Mouse (Mus musculus): ENCODE data around the gene Mrps25. TPM values are rescaled to one million over a fixed set of nuclear protein-coding genes. Genes with fewer than 3 reads are reported as not detected.

The Mrps25 gene
- 122 and 126 TPM in 2 replicates for polyA plus RNA-seq (2021; fragmentation: Nextera tagmentation)
- long read RNA-seq, experiment 1, full-length matches to known transcripts, result 104 of 113 reads
- long read RNA-seq, experiment 1, partial matches to known transcripts, result 2 of 113 reads
- long read RNA-seq, experiment 1, other reads (novel, unspliced or antisense), result 7 of 113 reads
- long read RNA-seq, experiment 2, full-length matches to known transcripts, result 118 of 126 reads
- long read RNA-seq, experiment 2, partial matches to known transcripts, result 0 of 126 reads
- long read RNA-seq, experiment 2, other reads (novel, unspliced or antisense), result 8 of 126 reads

DNA sequence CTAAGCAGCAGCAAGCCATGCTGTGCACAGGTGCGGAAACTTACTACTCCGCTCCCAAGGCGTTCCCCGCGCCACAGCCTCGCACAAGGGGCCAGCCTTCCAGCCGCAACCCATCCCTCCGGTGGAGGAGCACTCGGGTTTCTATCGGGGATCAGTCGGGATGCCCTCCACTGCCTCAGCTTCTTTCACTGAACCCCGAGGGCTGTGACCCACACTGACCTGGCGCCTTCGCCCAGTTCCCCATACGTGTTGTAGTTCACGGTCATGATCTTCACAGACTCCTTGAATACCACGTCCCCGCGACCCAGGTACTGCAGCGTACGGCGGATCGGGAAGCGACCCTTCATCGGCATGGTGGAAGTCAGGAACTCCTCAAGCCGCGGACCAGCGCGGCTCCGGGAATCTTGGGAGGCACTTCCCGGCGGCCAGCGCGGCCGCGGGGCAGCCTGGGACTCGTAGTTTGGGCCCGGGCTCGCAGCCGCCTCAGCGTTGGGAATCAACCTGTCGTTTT, at the start of gene Mrps25:
Gene Mrps25, minus strand, starts transcription at position 413 of the 511 bp plus-strand sequence.

DNA sequence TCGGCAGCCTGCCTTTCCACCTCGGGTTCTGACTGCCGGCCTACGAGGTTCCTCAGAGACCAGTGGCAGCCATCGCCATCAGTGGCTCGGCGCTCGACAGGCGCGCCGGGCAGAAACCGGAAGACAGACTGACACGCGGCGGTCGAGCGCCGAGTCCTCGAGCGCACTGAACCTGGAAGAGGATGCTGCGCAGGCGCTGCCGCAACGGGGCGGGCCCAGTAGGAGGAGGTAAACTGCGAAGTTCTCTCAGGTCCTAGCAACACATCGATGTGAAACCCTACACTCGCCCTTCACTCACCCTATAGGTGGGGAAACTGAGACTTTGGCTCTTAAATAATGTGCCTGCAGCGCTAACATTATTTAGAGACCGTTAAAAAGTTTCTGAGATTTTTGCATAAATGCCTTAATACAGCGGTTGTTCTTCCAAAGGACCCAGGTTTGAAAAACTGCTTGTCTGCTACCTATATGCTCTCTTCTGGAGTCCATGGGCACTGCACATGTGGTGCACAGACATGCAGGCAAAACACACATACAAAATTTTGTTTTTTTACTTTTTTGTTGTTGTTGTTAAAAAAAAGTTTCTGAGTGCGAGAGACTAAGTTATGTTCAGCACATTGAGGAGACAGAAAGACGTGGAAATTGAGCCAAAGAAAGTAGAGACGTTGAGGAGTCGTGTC, 31.1 kb upstream of the Mrps25 start, which contains the start of gene Rbsn:
Gene Rbsn, minus strand, starts transcription at position 153 of the 677 bp plus-strand sequence.

Other genes starting within 250 kb of the Mrps25 start
- 0.94 and 0.99 TPM in 2 replicates for gene Fgd5, start 205.2 kb downstream of the Mrps25 start, polyA plus RNA-seq (2021; fragmentation: Nextera tagmentation)
- 7.4 and 8.4 TPM in 2 replicates for gene Nr2c2, start 92.6 kb downstream of the Mrps25 start, polyA plus RNA-seq (2021; fragmentation: Nextera tagmentation)
- gene Rbsn, start 30.9 kb upstream of the Mrps25 start, polyA plus RNA-seq (2021; fragmentation: Nextera tagmentation), result 26.9 and 30.2 TPM in 2 replicates
- 3.3 and 6.7 TPM in 2 replicates for gene Trh, start 60.6 kb upstream of the Mrps25 start, polyA plus RNA-seq (2021; fragmentation: Nextera tagmentation)

Data from layer of hippocampus, adult 6 months (tissue).